Mouse (Mus musculus): ENCODE measurements at regions not wholly inside any gene's neighbourhood (a gene's known extent, or its start where the extent isn't known, plus 50 kb on each side); places are given as distances from the start of the nearest gene placed in this dataset.

- no peak for ATAC-seq (ENCODE audit: low read depth)
- H3K9me3 ChIP-seq, result no peaks in the 10 kb centered on the region
- H3K4me3 ChIP-seq, result no peak overlapping the region
- H3K27me3 ChIP-seq, result no peaks in the 10 kb centered on the region
- no peaks in the 10 kb centered on the region for H3K36me3 ChIP-seq
- 76% methylated on average over 8 of the region's 8 CpGs for WGBS
- H3K4me1 ChIP-seq (replicated peaks), result no peaks in the 10 kb centered on the region
- no peak overlapping the region for H3K4me2 ChIP-seq
- no peak overlapping the region for H3K27ac ChIP-seq (replicated peaks)
- no peak overlapping the region for H3K9ac ChIP-seq
Observed at GRCm38 (mm10) chr15:93645950-93646349, 50.3 kb upstream of the Prickle1 start.

Data from neural tube, embryonic 13.5 days (tissue).